Mouse (Mus musculus): ENCODE measurements around the gene Fndc9. TPM values are rescaled to one million over a fixed set of nuclear protein-coding genes. Genes with fewer than 3 reads are reported as not detected.
A peak's percentile ranks its signal among the peaks of the same experiment; 100 is the strongest.

The Fndc9 gene
- total and polyA plus RNA-seq, 2 experiments from 2014 or later = 1.8 to 5.0 TPM

- Histone ChIP-seq H3K9me3 (ENCODE audit: low read length) (no peaks in the 10 kb centered on the region), H3K4me1 (ENCODE audit: insufficient read depth, low read length) (no peaks in the 10 kb centered on the region), H3K27me3 (ENCODE audit: insufficient read depth, low read length) (no peaks in the 10 kb centered on the region), H3K27ac (no peak overlapping the region), H3K4me2 (ENCODE audit: low read depth, low read length) (no peak overlapping the region), H3K36me3 (ENCODE audit: insufficient read depth, low read length) (peaks cover 34% of the 10 kb centered on the region), H3K4me3 (ENCODE audit: low read length) (no peak overlapping the region), H3K9ac (replicated peaks; ENCODE audit: low read length) (no peak overlapping the region)
- DNase-seq (ENCODE audit: low spot score) (no peak), ATAC-seq (no peak)
- 65% methylated on average over 17 of the region's 17 CpGs for WGBS
- no peak for TF ChIP-seq CTCF (IDR thresholded peaks at IDR 0.05; ENCODE audit: low read depth)
Measured at GRCm38 (mm10) chr11:46205639-46206409, 29.5 kb upstream of the Fndc9 start.

- no peak for TF ChIP-seq CTCF (IDR thresholded peaks at IDR 0.05; ENCODE audit: low read depth)
- WGBS = 40% methylated on average over 2 of the region's 2 CpGs
- H3K9me3 ChIP-seq (ENCODE audit: low read length) = no peaks in the 10 kb centered on the region
- H3K4me1 ChIP-seq (ENCODE audit: insufficient read depth, low read length) = no peaks in the 10 kb centered on the region
- H3K9ac ChIP-seq (replicated peaks; ENCODE audit: low read length) = no peak overlapping the region
- DNase-seq (ENCODE audit: low spot score) = no peak
- H3K27me3 ChIP-seq (ENCODE audit: insufficient read depth, low read length) = no peaks in the 10 kb centered on the region
- H3K27ac ChIP-seq = no peak overlapping the region
- no peak overlapping the region for H3K4me3 ChIP-seq (ENCODE audit: low read length)
- no peak overlapping the region for H3K4me2 ChIP-seq (ENCODE audit: low read depth, low read length)
- H3K36me3 ChIP-seq (ENCODE audit: insufficient read depth, low read length) = peaks cover 22% of the 10 kb centered on the region
- ATAC-seq = no peak
Measured at GRCm38 (mm10) chr11:46209884-46210283, 25.4 kb upstream of the Fndc9 start.

GRCm38 (mm10) chr11:46211858-46212257 is 23.5 kb upstream of the Fndc9 start:
- Histone ChIP-seq H3K4me1 (ENCODE audit: insufficient read depth, low read length) (no peaks in the 10 kb centered on the region; the same call in 1 of the 2 replicates), H3K27ac (no peak overlapping the region), H3K9ac (replicated peaks; ENCODE audit: low read length) (no peak overlapping the region), H3K27me3 (ENCODE audit: insufficient read depth, low read length) (no peaks in the 10 kb centered on the region), H3K36me3 (ENCODE audit: insufficient read depth, low read length) (peaks cover 11% of the 10 kb centered on the region; the same call in 1 of the 2 replicates), H3K4me2 (ENCODE audit: low read depth, low read length) (no peak overlapping the region), H3K4me3 (ENCODE audit: low read length) (no peak overlapping the region), H3K9me3 (ENCODE audit: low read length) (no peaks in the 10 kb centered on the region)
- ATAC-seq = no peak
- DNase-seq (ENCODE audit: low spot score) = no peak
- no peak for TF ChIP-seq CTCF (IDR thresholded peaks at IDR 0.05; ENCODE audit: low read depth)
- 33% methylated on average over 3 of the region's 3 CpGs for WGBS

- WGBS = 88% methylated on average over 5 of the region's 5 CpGs
- H3K27me3 ChIP-seq (ENCODE audit: insufficient read depth, low read length) = no peaks in the 10 kb centered on the region
- H3K4me2 ChIP-seq (ENCODE audit: low read depth, low read length) = no peak overlapping the region
- no peak overlapping the region for H3K9ac ChIP-seq (replicated peaks; ENCODE audit: low read length)
- no peaks in the 10 kb centered on the region; the same call in 1 of the 2 replicates for H3K36me3 ChIP-seq (ENCODE audit: insufficient read depth, low read length)
- ATAC-seq (no peak), DNase-seq (ENCODE audit: low spot score) (no peak)
- H3K4me1 ChIP-seq (ENCODE audit: insufficient read depth, low read length) = peaks cover 4% of the 10 kb centered on the region; the same call in 1 of the 2 replicates
- no peak overlapping the region for H3K27ac ChIP-seq
- no peak overlapping the region for H3K4me3 ChIP-seq (ENCODE audit: low read length)
- TF ChIP-seq CTCF (IDR thresholded peaks at IDR 0.05; ENCODE audit: low read depth) = no peak
- no peaks in the 10 kb centered on the region for H3K9me3 ChIP-seq (ENCODE audit: low read length)
Measured at GRCm38 (mm10) chr11:46213844-46214243, 21.5 kb upstream of the Fndc9 start.

GRCm38 (mm10) chr11:46214368-46215230 is 20.7 kb upstream of the Fndc9 start:
- H3K4me2 ChIP-seq (ENCODE audit: low read depth, low read length) = no peak overlapping the region
- TF ChIP-seq CTCF (IDR thresholded peaks at IDR 0.05; ENCODE audit: low read depth) = no peak
- no peak for ATAC-seq
- H3K4me3 ChIP-seq (ENCODE audit: low read length) = no peak overlapping the region
- no peak overlapping the region for H3K9ac ChIP-seq (replicated peaks; ENCODE audit: low read length)
- no peaks in the 10 kb centered on the region for H3K27me3 ChIP-seq (ENCODE audit: insufficient read depth, low read length)
- no peaks in the 10 kb centered on the region for H3K9me3 ChIP-seq (ENCODE audit: low read length)
- no peaks in the 10 kb centered on the region; the same call in 1 of the 2 replicates for H3K36me3 ChIP-seq (ENCODE audit: insufficient read depth, low read length)
- H3K27ac ChIP-seq = no peak overlapping the region
- 75% methylated on average over 14 of the region's 14 CpGs for WGBS
- H3K4me1 ChIP-seq (ENCODE audit: insufficient read depth, low read length) = peaks cover 5% of the 10 kb centered on the region; the same call in 1 of the 2 replicates
- no peak for DNase-seq (ENCODE audit: low spot score)

- Histone ChIP-seq H3K36me3 (ENCODE audit: insufficient read depth, low read length) (no peaks in the 10 kb centered on the region; the same call in 1 of the 2 replicates), H3K27me3 (ENCODE audit: insufficient read depth, low read length) (no peaks in the 10 kb centered on the region), H3K4me1 (ENCODE audit: insufficient read depth, low read length) (peaks cover 5% of the 10 kb centered on the region; the same call in 1 of the 2 replicates), H3K9ac (replicated peaks; ENCODE audit: low read length) (no peak overlapping the region), H3K9me3 (ENCODE audit: low read length) (no peaks in the 10 kb centered on the region), H3K4me2 (ENCODE audit: low read depth, low read length) (no peak overlapping the region), H3K4me3 (ENCODE audit: low read length) (no peak overlapping the region), H3K27ac (0 out of 2 replicates have a peak overlapping the region, but pooled peaks have one; percentile 15)
- DNase-seq (ENCODE audit: low spot score) (peak; percentile 95), ATAC-seq (peak; percentile 86)
- WGBS = 24% methylated on average over 3 of the region's 3 CpGs
- peak; percentile 99 for TF ChIP-seq CTCF (IDR thresholded peaks at IDR 0.05; ENCODE audit: low read depth)
Measured at GRCm38 (mm10) chr11:46215354-46215753, 20.0 kb upstream of the Fndc9 start.

All from hindbrain, postnatal 0 days (tissue).